ENCODE assay signal across 8 mouse cellular contexts in the genomic region with DNA sequence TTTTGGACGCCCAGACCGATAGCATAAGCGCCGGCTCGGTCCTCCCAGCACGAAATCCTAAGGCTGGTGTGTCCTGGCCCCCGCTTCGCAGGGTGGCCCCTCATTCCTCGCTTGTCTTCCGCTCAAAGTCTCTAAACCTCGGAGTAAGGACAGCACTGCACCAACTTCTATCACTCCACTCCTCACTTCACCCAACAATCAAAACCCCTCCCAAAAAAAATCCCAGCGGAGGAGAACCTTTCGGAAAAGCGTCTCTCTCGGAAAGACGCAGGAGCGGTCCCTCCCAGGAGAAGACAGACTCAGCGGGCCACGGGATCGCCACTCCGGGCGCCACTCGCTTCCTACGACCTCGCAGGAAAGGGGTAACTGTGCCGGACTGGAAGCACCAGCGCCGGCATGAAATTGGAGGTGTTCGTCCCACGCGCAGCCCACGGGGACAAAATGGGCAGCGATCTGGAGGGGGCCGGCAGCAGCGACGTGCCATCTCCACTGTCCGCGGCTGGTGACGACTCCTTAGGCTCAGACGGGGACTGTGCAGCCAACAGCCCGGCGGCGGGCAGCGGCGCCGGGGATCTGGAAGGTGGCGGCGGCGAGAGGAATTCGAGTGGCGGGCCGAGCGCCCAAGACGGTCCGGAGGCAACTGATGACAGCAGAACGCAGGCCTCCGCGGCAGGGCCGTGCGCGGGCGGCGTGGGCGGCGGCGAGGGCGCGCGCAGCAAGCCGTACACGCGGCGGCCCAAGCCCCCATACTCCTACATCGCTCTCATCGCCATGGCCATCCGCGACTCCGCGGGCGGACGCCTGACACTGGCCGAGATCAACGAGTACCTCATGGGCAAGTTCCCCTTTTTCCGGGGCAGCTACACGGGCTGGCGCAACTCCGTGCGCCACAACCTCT. TPM values are rescaled to one million over a fixed set of nuclear protein-coding genes. Genes with fewer than 3 reads are reported as not detected.
DNase-seq lines count a peak whose midpoint lies in the region; ATAC-seq and TF ChIP-seq lines count a peak whose summit lies in the region.

A gene (minus strand): TSS at position 813 of the 898 bp plus-strand sequence.

- DNase-seq in heart, adult 11 months, result peak; percentile 87
- no peak for DNase-seq in heart, postnatal 25 days (ENCODE audit: low spot score)
- peak; percentile 42 for DNase-seq in R1 (ENCODE audit: low read depth, low spot score)
- DNase-seq in hindbrain, postnatal 0 days (ENCODE audit: low spot score), result peak; percentile 5
- no peak for DNase-seq in limb, embryonic 14.5 days (ENCODE audit: low spot score)

- peaks cover 96% of the 10 kb centered on the region for H3K27me3 ChIP-seq in forebrain, embryonic 12.5 days
- H3K27me3 ChIP-seq in hindbrain, postnatal 0 days (ENCODE audit: insufficient read depth, low read length), result peaks cover 82% of the 10 kb centered on the region
- H3K27me3 ChIP-seq in limb, embryonic 14.5 days (ENCODE audit: control insufficient read depth, insufficient read depth, low read length), result peaks cover 90% of the 10 kb centered on the region
- peaks cover 97% of the 10 kb centered on the region for H3K27me3 ChIP-seq in midbrain, embryonic 13.5 days
- H3K27me3 ChIP-seq in testis, adult 2 months (ENCODE audit: control insufficient read depth, insufficient read depth, low read length), result no peaks in the 10 kb centered on the region

- no peak for TF ChIP-seq POLR2A in limb, embryonic 14.5 days (IDR thresholded peaks at IDR 0.05; ENCODE audit: borderline replicate concordance, extremely low read depth, insufficient read depth, insufficient read length)
- no peak for TF ChIP-seq POLR2A in testis, adult 2 months (IDR thresholded peaks at IDR 0.05; ENCODE audit: control insufficient read depth, low read depth, low read length)

- H3K9me3 ChIP-seq in forebrain, embryonic 12.5 days, result no peaks in the 10 kb centered on the region
- no peaks in the 10 kb centered on the region for H3K9me3 ChIP-seq in hindbrain, postnatal 0 days (ENCODE audit: low read length)
- H3K9me3 ChIP-seq in limb, embryonic 14.5 days (ENCODE audit: control insufficient read depth, low read length), result no peaks in the 10 kb centered on the region
- no peaks in the 10 kb centered on the region for H3K9me3 ChIP-seq in midbrain, embryonic 13.5 days

- no peaks in the 10 kb centered on the region for H3K36me3 ChIP-seq in forebrain, embryonic 12.5 days (replicated peaks)
- H3K36me3 ChIP-seq in hindbrain, postnatal 0 days (ENCODE audit: insufficient read depth, low read length), result no peaks in the 10 kb centered on the region
- H3K36me3 ChIP-seq in limb, embryonic 14.5 days (ENCODE audit: control insufficient read depth, insufficient read depth, low read length), result no peaks in the 10 kb centered on the region
- no peaks in the 10 kb centered on the region for H3K36me3 ChIP-seq in midbrain, embryonic 13.5 days
- H3K36me3 ChIP-seq in testis, adult 2 months (ENCODE audit: control insufficient read depth, insufficient read depth, low read length), result no peaks in the 10 kb centered on the region

- peak within 1 kb of the TSS; percentile 98 for H3K4me2 ChIP-seq in forebrain, embryonic 12.5 days
- H3K4me2 ChIP-seq in hindbrain, postnatal 0 days (ENCODE audit: low read depth, low read length), result peak within 1 kb of the TSS; percentile 92
- peak within 1 kb of the TSS; percentile 100 for H3K4me2 ChIP-seq in limb, embryonic 14.5 days (replicated peaks; ENCODE audit: low read depth, low read length, severe bottlenecking)
- H3K4me2 ChIP-seq in midbrain, embryonic 13.5 days (replicated peaks), result peak within 1 kb of the TSS; percentile 97

- peak within 1 kb of the TSS; percentile 51 for H3K9ac ChIP-seq in forebrain, embryonic 12.5 days
- peak within 1 kb of the TSS; percentile 44 for H3K9ac ChIP-seq in hindbrain, postnatal 0 days (replicated peaks; ENCODE audit: low read length)
- H3K9ac ChIP-seq in limb, embryonic 14.5 days (ENCODE audit: low read depth, low read length, severe bottlenecking), result peak within 1 kb of the TSS; percentile 56
- peak within 1 kb of the TSS; percentile 65 for H3K9ac ChIP-seq in midbrain, embryonic 13.5 days (replicated peaks)

- peak; percentile 49 for ATAC-seq in forebrain, embryonic 12.5 days (ENCODE audit: low FRiP score)
- ATAC-seq in hindbrain, postnatal 0 days, result peak; percentile 62
- ATAC-seq in limb, embryonic 14.5 days (ENCODE audit: low FRiP score, low read depth), result peak; percentile 14; the same call in 1 of the 2 replicates
- ATAC-seq in midbrain, embryonic 13.5 days, result peak; percentile 66

- under 1% methylated on average over 88 of the region's 88 CpGs for WGBS in forebrain, embryonic 12.5 days
- WGBS in hindbrain, postnatal 0 days, result under 1% methylated on average over 85 of the region's 88 CpGs
- under 1% methylated on average over 82 of the region's 88 CpGs for WGBS in limb, embryonic 14.5 days
- under 1% methylated on average over 88 of the region's 88 CpGs for WGBS in midbrain, embryonic 13.5 days

- no peak within 1 kb of the TSS for H3K27ac ChIP-seq in forebrain, embryonic 12.5 days
- peak within 1 kb of the TSS; percentile 45 for H3K27ac ChIP-seq in hindbrain, postnatal 0 days
- H3K27ac ChIP-seq in limb, embryonic 14.5 days (replicated peaks; ENCODE audit: low read depth, low read length), result no peak within 1 kb of the TSS
- peak within 1 kb of the TSS; percentile 37; the same call in 1 of the 2 replicates for H3K27ac ChIP-seq in midbrain, embryonic 13.5 days
- H3K27ac ChIP-seq in testis, adult 2 months (ENCODE audit: control insufficient read depth, insufficient read depth, low read depth, low read length), result no peak within 1 kb of the TSS; the same call in 1 of the 2 replicates

- peaks cover 29% of the 10 kb centered on the region for H3K4me1 ChIP-seq in forebrain, embryonic 12.5 days
- peaks cover 16% of the 10 kb centered on the region for H3K4me1 ChIP-seq in hindbrain, postnatal 0 days (ENCODE audit: insufficient read depth, low read length)
- H3K4me1 ChIP-seq in limb, embryonic 14.5 days (ENCODE audit: control insufficient read depth, insufficient read depth, low read length), result peaks cover 16% of the 10 kb centered on the region; the same call in 1 of the 2 replicates
- H3K4me1 ChIP-seq in midbrain, embryonic 13.5 days (replicated peaks), result peaks cover 26% of the 10 kb centered on the region
- peaks cover 20% of the 10 kb centered on the region for H3K4me1 ChIP-seq in testis, adult 2 months (ENCODE audit: control insufficient read depth, insufficient read depth, low read length)

- intact Hi-C loops in heart, postnatal 25 days (cut with DNase I), result no loop called here

- peak within 1 kb of the TSS; percentile 61 for H3K4me3 ChIP-seq in forebrain, embryonic 12.5 days (replicated peaks)
- H3K4me3 ChIP-seq in hindbrain, postnatal 0 days (ENCODE audit: low read length), result peak within 1 kb of the TSS; percentile 51
- peak within 1 kb of the TSS; percentile 61 for H3K4me3 ChIP-seq in limb, embryonic 14.5 days (replicated peaks; ENCODE audit: low read length)
- peak within 1 kb of the TSS; percentile 53 for H3K4me3 ChIP-seq in midbrain, embryonic 13.5 days (replicated peaks)
- peak within 1 kb of the TSS; percentile 62 for H3K4me3 ChIP-seq in testis, adult 2 months (ENCODE audit: control insufficient read depth, low read depth, low read length)

- no peak for TF ChIP-seq CTCF in hindbrain, postnatal 0 days (IDR thresholded peaks at IDR 0.05; ENCODE audit: low read depth)
- TF ChIP-seq CTCF in testis, adult 2 months (IDR thresholded peaks at IDR 0.05; ENCODE audit: control insufficient read depth, insufficient read depth, insufficient replicate concordance, low read depth, low read length), result no peak

RNA-seq across cellular contexts. Expression of the gene that starts here (rescaled TPM):
- total RNA-seq in heart, postnatal 25 days (2021), result under 1 TPM in 1 of 2 experiments, not detected in 1; 0.08 TPM
- polyA plus RNA-seq in forebrain, embryonic 12.5 days (2016; fragmentation: Nextera tagmentation; extraction: Ambion mirVana), result not detected in 2 replicates
- total RNA-seq in hindbrain, postnatal 0 days (2014; rRNA removed), result 1.1 and 1.3 TPM in 2 replicates
- not detected in 2 replicates for polyA plus RNA-seq in hindbrain, postnatal 0 days (2015; fragmentation: Nextera tagmentation; extraction: Ambion mirVana)
- 1.1 and 1.4 TPM in 2 replicates for polyA plus RNA-seq in limb, embryonic 14.5 days (2012; rRNA removed)
- polyA plus RNA-seq in limb, embryonic 14.5 days (2014; fragmentation: Nextera tagmentation; extraction: Ambion mirVana), result not detected in 2 replicates
- polyA plus RNA-seq in midbrain, embryonic 13.5 days (2015; fragmentation: Nextera tagmentation; extraction: Ambion mirVana), result not detected in 2 replicates
- polyA plus RNA-seq in testis, adult 2 months (2012; rRNA removed), result 0.56 and 0.72 TPM in 2 replicates

Comparison
In these comparisons a context has a peak if more than half of its experiments do, and no peak if none do; other contexts are left out.
1. DNase-seq: peak in heart, adult 11 months (single experiment), R1 (single experiment) and hindbrain, postnatal 0 days (single experiment); none in heart, postnatal 25 days (single experiment) and limb, embryonic 14.5 days (single experiment).
2. Peak in ATAC-seq, H3K4me3 ChIP-seq, H3K9ac ChIP-seq and H3K4me2 ChIP-seq in forebrain, embryonic 12.5 days; RNA of the gene not detected or under 1 TPM.
3. Peak in ATAC-seq, H3K4me3 ChIP-seq, H3K27ac ChIP-seq, H3K9ac ChIP-seq and H3K4me2 ChIP-seq in midbrain, embryonic 13.5 days; RNA of the gene not detected or under 1 TPM.
4. ATAC-seq: peak in every context shown above with its lines; median percentile 66 in midbrain, embryonic 13.5 days; 62 in hindbrain, postnatal 0 days; 49 in forebrain, embryonic 12.5 days; 14 in limb, embryonic 14.5 days.
5. Peak in every context shown above with its lines, with median percentiles within 50 percentile points of each other: H3K4me2 ChIP-seq, H3K4me3 ChIP-seq and H3K9ac ChIP-seq.